Mouse (Mus musculus) thymus, postnatal 25 days (tissue): ENCODE results near the gene Fam216b.

Experiments used
- DNase-seq: peaks from one replicate; pipeline ENCODE4 v3.0.0; 2022

Fam216b gene

GRCm38 (mm10) chr14:78088907-78089306 is at the start of gene Fam216b:
Fam216b (minus strand) TSS chr14:78089007.
- DNase-seq = no peak

- DNase-seq = no peak
Observed at GRCm38 (mm10) chr14:78132368-78133052, 43.7 kb upstream of the Fam216b start.

- DNase-seq = no peak
Observed at GRCm38 (mm10) chr14:78126670-78127069, 37.9 kb upstream of the Fam216b start.

GRCm38 (mm10) chr14:78120286-78120685 is 31.5 kb upstream of the Fam216b start:
- no peak for DNase-seq

GRCm38 (mm10) chr14:78119449-78120200 is 30.8 kb upstream of the Fam216b start:
- DNase-seq = no peak

GRCm38 (mm10) chr14:78117671-78118070 is 28.9 kb upstream of the Fam216b start:
- DNase-seq = no peak

GRCm38 (mm10) chr14:78117268-78117667 is 28.5 kb upstream of the Fam216b start:
- no peak for DNase-seq

GRCm38 (mm10) chr14:78112466-78112865 is 23.7 kb upstream of the Fam216b start:
- no peak for DNase-seq

- DNase-seq = no peak
Observed at GRCm38 (mm10) chr14:78110871-78111270, 22.1 kb upstream of the Fam216b start.

GRCm38 (mm10) chr14:78109419-78109818 is 20.6 kb upstream of the Fam216b start:
- no peak for DNase-seq

- DNase-seq = no peak
Observed at GRCm38 (mm10) chr14:78108388-78108787, 19.6 kb upstream of the Fam216b start.

GRCm38 (mm10) chr14:78089591-78089990 is 784 bp upstream of the Fam216b start:
- DNase-seq = no peak

- DNase-seq = no peak
Observed at GRCm38 (mm10) chr14:78083465-78083864, 5.3 kb downstream of the Fam216b start.

- DNase-seq = no peak
Observed at GRCm38 (mm10) chr14:78077508-78077907, 11.3 kb downstream of the Fam216b start.

GRCm38 (mm10) chr14:78065938-78066710 is 22.7 kb downstream of the Fam216b start:
- no peak for DNase-seq

GRCm38 (mm10) chr14:78062484-78062883 is 26.3 kb downstream of the Fam216b start:
- no peak for DNase-seq

GRCm38 (mm10) chr14:78060609-78060951 is 28.2 kb downstream of the Fam216b start:
- no peak for DNase-seq

- DNase-seq = no peak
Observed at GRCm38 (mm10) chr14:78059878-78060608, 28.8 kb downstream of the Fam216b start.

- DNase-seq = no peak
Observed at GRCm38 (mm10) chr14:78057362-78057761, 31.4 kb downstream of the Fam216b start.

- DNase-seq = no peak
Observed at GRCm38 (mm10) chr14:78056371-78056770, 32.4 kb downstream of the Fam216b start.

GRCm38 (mm10) chr14:78048674-78049073 is 40.1 kb downstream of the Fam216b start:
- DNase-seq = no peak

GRCm38 (mm10) chr14:78048258-78048657 is 40.5 kb downstream of the Fam216b start:
- DNase-seq = no peak

GRCm38 (mm10) chr14:78043079-78043478 is 45.7 kb downstream of the Fam216b start:
- no peak for DNase-seq
